Mouse (Mus musculus): ENCODE data around the gene Sox2. TPM values are rescaled to one million over a fixed set of nuclear protein-coding genes. Genes with fewer than 3 reads are reported as not detected.

Sox2 gene
- polyA plus RNA-seq (2015; fragmentation: Illumina TruSeq; extraction: RNeasy Lipid Tissue Mini Kit (QIAGEN cat#74804); ENCODE audit: low read depth, low replicate concordance), result 32.2 TPM

GRCm38 (mm10) chr3:34649726-34650620 is at the start of gene Sox2:
Gene Sox2 (plus strand): TSS chr3:34650405.

